In genomic region chr15:82231591-82232378, GRCm38 (mm10) we compare ENCODE assay signal across 11 mouse cellular contexts. TPM values are rescaled to one million over a fixed set of nuclear protein-coding genes. Genes with fewer than 3 reads are reported as not detected.
DNase-seq lines count a peak whose midpoint lies in the region; ATAC-seq lines count a peak whose summit lies in the region.
"Had no signal": no experiment of that assay in that cellular context is flagged by ENCODE, and none has a peak within 500 bp of the region (broad histone marks: within the 10 kb centered on the region; RNA-seq: fewer than 3 reads in every experiment).

No protein-coding gene starts in this region.

- no peak for ATAC-seq in forebrain, embryonic 13.5 days
- ATAC-seq in midbrain, embryonic 13.5 days = no peak
- no peak for ATAC-seq in midbrain, embryonic 15.5 days (replicated peaks)

- H3K4me1 ChIP-seq in forebrain, embryonic 13.5 days = peaks cover 13% of the 10 kb centered on the region
- H3K4me1 ChIP-seq in forebrain, embryonic 10.5 days = peaks cover 22% of the 10 kb centered on the region
- no peaks in the 10 kb centered on the region for H3K4me1 ChIP-seq in midbrain, embryonic 13.5 days (replicated peaks)
- no peaks in the 10 kb centered on the region; the same call in 1 of the 2 replicates for H3K4me1 ChIP-seq in midbrain, embryonic 15.5 days

- H3K9me3 ChIP-seq in forebrain, embryonic 13.5 days (replicated peaks) = no peaks in the 10 kb centered on the region
- no peaks in the 10 kb centered on the region for H3K9me3 ChIP-seq in forebrain, embryonic 10.5 days
- no peaks in the 10 kb centered on the region for H3K9me3 ChIP-seq in midbrain, embryonic 13.5 days
- no peaks in the 10 kb centered on the region for H3K9me3 ChIP-seq in midbrain, embryonic 15.5 days

- H3K27me3 ChIP-seq in forebrain, embryonic 13.5 days = no peaks in the 10 kb centered on the region
- 0 out of 2 replicates have a peak, but pooled peaks cover 4% of the 10 kb centered on the region for H3K27me3 ChIP-seq in forebrain, embryonic 10.5 days (ENCODE audit: poor library complexity, severe bottlenecking)
- H3K27me3 ChIP-seq in midbrain, embryonic 13.5 days = no peaks in the 10 kb centered on the region
- no peaks in the 10 kb centered on the region for H3K27me3 ChIP-seq in midbrain, embryonic 15.5 days (replicated peaks)

- H3K4me3 ChIP-seq in forebrain, embryonic 13.5 days = no peak overlapping the region
- H3K4me3 ChIP-seq in forebrain, embryonic 10.5 days = no peak overlapping the region
- H3K4me3 ChIP-seq in midbrain, embryonic 13.5 days (replicated peaks) = no peak overlapping the region
- no peak overlapping the region for H3K4me3 ChIP-seq in midbrain, embryonic 15.5 days

- H3K4me2 ChIP-seq in forebrain, embryonic 13.5 days = no peak overlapping the region
- H3K4me2 ChIP-seq in midbrain, embryonic 13.5 days (replicated peaks) = no peak overlapping the region
- no peak overlapping the region for H3K4me2 ChIP-seq in midbrain, embryonic 15.5 days

- no peak overlapping the region for H3K27ac ChIP-seq in forebrain, embryonic 13.5 days
- H3K27ac ChIP-seq in forebrain, embryonic 10.5 days = no peak overlapping the region
- no peak overlapping the region for H3K27ac ChIP-seq in midbrain, embryonic 13.5 days
- no peak overlapping the region for H3K27ac ChIP-seq in midbrain, embryonic 15.5 days

- peak overlapping the region; percentile 26; the same call in 1 of the 2 replicates for H3K9ac ChIP-seq in forebrain, embryonic 13.5 days
- H3K9ac ChIP-seq in midbrain, embryonic 13.5 days (replicated peaks) = 0 out of 2 replicates have a peak overlapping the region, but pooled peaks have one; percentile 33
- H3K9ac ChIP-seq in midbrain, embryonic 15.5 days = no peak overlapping the region

- WGBS in forebrain, embryonic 13.5 days = 59% methylated on average over 11 of the region's 11 CpGs
- WGBS in forebrain, embryonic 10.5 days = 69% methylated on average over 11 of the region's 11 CpGs
- WGBS in midbrain, embryonic 13.5 days = 69% methylated on average over 11 of the region's 11 CpGs
- WGBS in midbrain, embryonic 15.5 days = 65% methylated on average over 11 of the region's 11 CpGs

- no peak for DNase-seq in forebrain, embryonic 10.5 days (ENCODE audit: extremely low spot score, low spot score)
- peak; percentile 84 for DNase-seq in cerebellum, adult 8-10 months
- DNase-seq in layer of hippocampus, postnatal 36 days = peak; percentile 47 to 48
- no peak for DNase-seq in thymus, postnatal 25 days
- DNase-seq in spleen, postnatal 14 days (ENCODE audit: low spot score in 2 of 2) = no peak

- peaks cover 12% of the 10 kb centered on the region for H3K36me3 ChIP-seq in forebrain, embryonic 13.5 days (ENCODE audit: poor library complexity, severe bottlenecking)
- peaks cover 28% of the 10 kb centered on the region for H3K36me3 ChIP-seq in forebrain, embryonic 10.5 days (replicated peaks)
- no peaks in the 10 kb centered on the region; the same call in 1 of the 2 replicates for H3K36me3 ChIP-seq in midbrain, embryonic 13.5 days
- no peaks in the 10 kb centered on the region for H3K36me3 ChIP-seq in midbrain, embryonic 15.5 days (replicated peaks)

RNA-seq across cellular contexts. Expression of gene Tnfrsf13c, which starts 7.6 kb away (rescaled TPM):
- 0.15 and 0.22 TPM in 2 replicates for polyA plus RNA-seq in forebrain, embryonic 13.5 days (2015; fragmentation: Nextera tagmentation; extraction: Ambion mirVana)
- 0.18 TPM in 1 of 2 replicates, not detected in the other for polyA plus RNA-seq in forebrain, embryonic 10.5 days (2016; fragmentation: Nextera tagmentation; extraction: Ambion mirVana)
- not detected in 2 replicates for polyA plus RNA-seq in midbrain, embryonic 13.5 days (2015; fragmentation: Nextera tagmentation; extraction: Ambion mirVana)
- polyA plus RNA-seq in midbrain, embryonic 15.5 days (2015; fragmentation: Nextera tagmentation; extraction: Ambion mirVana) = 0.08 and 0.26 TPM in 2 replicates
- under 1 TPM; 0.30 to 0.62 TPM for total RNA-seq in layer of hippocampus, postnatal 36 days (2021)

RNA-seq across cellular contexts. Expression of gene Cenpm, which starts 12.8 kb away (rescaled TPM):
- polyA plus RNA-seq in forebrain, embryonic 13.5 days (2015; fragmentation: Nextera tagmentation; extraction: Ambion mirVana) = 71.5 and 76.5 TPM in 2 replicates
- polyA plus RNA-seq in forebrain, embryonic 10.5 days (2016; fragmentation: Nextera tagmentation; extraction: Ambion mirVana) = 95.1 and 97.3 TPM in 2 replicates
- 28.6 and 30.4 TPM in 2 replicates for polyA plus RNA-seq in midbrain, embryonic 13.5 days (2015; fragmentation: Nextera tagmentation; extraction: Ambion mirVana)
- 10.7 and 13.6 TPM in 2 replicates for polyA plus RNA-seq in midbrain, embryonic 15.5 days (2015; fragmentation: Nextera tagmentation; extraction: Ambion mirVana)
- total RNA-seq in layer of hippocampus, postnatal 36 days (2021) = 1 to 10 TPM; 2.7 to 4.0 TPM

RNA-seq across cellular contexts. Expression of gene Shisa8, which starts 19.2 kb away (rescaled TPM):
- 0.74 and 0.77 TPM in 2 replicates for polyA plus RNA-seq in forebrain, embryonic 13.5 days (2015; fragmentation: Nextera tagmentation; extraction: Ambion mirVana)
- 0.87 and 0.95 TPM in 2 replicates for polyA plus RNA-seq in forebrain, embryonic 10.5 days (2016; fragmentation: Nextera tagmentation; extraction: Ambion mirVana)
- polyA plus RNA-seq in midbrain, embryonic 13.5 days (2015; fragmentation: Nextera tagmentation; extraction: Ambion mirVana) = 0.50 and 0.70 TPM in 2 replicates
- polyA plus RNA-seq in midbrain, embryonic 15.5 days (2015; fragmentation: Nextera tagmentation; extraction: Ambion mirVana) = 1.1 and 1.5 TPM in 2 replicates
- under 1 TPM; 0.72 to 0.76 TPM for total RNA-seq in layer of hippocampus, postnatal 36 days (2021)

RNA-seq across cellular contexts. Expression of gene 1500009C09Rik, which starts 20.4 kb away (rescaled TPM):
- 7.7 and 7.8 TPM in 2 replicates for polyA plus RNA-seq in forebrain, embryonic 13.5 days (2015; fragmentation: Nextera tagmentation; extraction: Ambion mirVana)
- 0.26 TPM in 1 of 2 replicates, not detected in the other for polyA plus RNA-seq in forebrain, embryonic 10.5 days (2016; fragmentation: Nextera tagmentation; extraction: Ambion mirVana)
- 9.6 and 9.7 TPM in 2 replicates for polyA plus RNA-seq in midbrain, embryonic 13.5 days (2015; fragmentation: Nextera tagmentation; extraction: Ambion mirVana)
- 22.6 and 24.0 TPM in 2 replicates for polyA plus RNA-seq in midbrain, embryonic 15.5 days (2015; fragmentation: Nextera tagmentation; extraction: Ambion mirVana)
- 100 to 1,000 TPM in 1 of 2 experiments, 10 to 100 TPM in 1; 98.3 to 115 TPM for total RNA-seq in layer of hippocampus, postnatal 36 days (2021)
- total RNA-seq: common myeloid progenitor, adult 5-6 weeks; hematopoietic stem cell, adult 5-6 weeks had no signal
- polyA plus RNA-seq: liver, embryonic 16.5 days had no signal

RNA-seq across cellular contexts. Expression of gene Sept3, which starts 42.9 kb away (rescaled TPM):
- 248 and 264 TPM in 2 replicates for polyA plus RNA-seq in forebrain, embryonic 13.5 days (2015; fragmentation: Nextera tagmentation; extraction: Ambion mirVana)
- polyA plus RNA-seq in forebrain, embryonic 10.5 days (2016; fragmentation: Nextera tagmentation; extraction: Ambion mirVana) = 62.1 and 62.5 TPM in 2 replicates
- polyA plus RNA-seq in midbrain, embryonic 13.5 days (2015; fragmentation: Nextera tagmentation; extraction: Ambion mirVana) = 341 and 349 TPM in 2 replicates
- 454 and 479 TPM in 2 replicates for polyA plus RNA-seq in midbrain, embryonic 15.5 days (2015; fragmentation: Nextera tagmentation; extraction: Ambion mirVana)
- total RNA-seq in layer of hippocampus, postnatal 36 days (2021) = 100 to 1,000 TPM; 608 to 622 TPM

Comparison
In these comparisons a context has a peak if more than half of its experiments do, and no peak if none do; other contexts are left out.
1. DNase-seq: peak in cerebellum, adult 8-10 months (single experiment) and layer of hippocampus, postnatal 36 days (2 of 2); none in forebrain, embryonic 10.5 days (single experiment), thymus, postnatal 25 days (single experiment) and spleen, postnatal 14 days (0 of 2).